Mouse (Mus musculus) lung, postnatal 0 days (tissue): ENCODE measurements around the gene Mboat7. TPM values are rescaled to one million over a fixed set of nuclear protein-coding genes. Genes with fewer than 3 reads are reported as not detected.
A peak's percentile ranks its signal among the peaks of the same experiment; 100 is the strongest.

ENCODE experiments used
- ATAC-seq: fragments of 200-750 bp; cut with Nextera tagmentation; 2 replicates; pipeline ENCODE4 v1.8.0; 2017; ENCODE audit warnings: moderate library complexity
- DNase-seq: peaks from one replicate; pipeline ENCODE4 v3.0.0-alpha.2; 2016; ENCODE audit warnings: low spot score
- H3K27ac ChIP-seq: fragments of 300-500 bp; sonication (generic); 2 replicates; pipeline ENCODE4 v1.5.1; 2014; ENCODE audit warnings: antibody characterized with exemption, mild to moderate bottlenecking, low read length, mixed read lengths
- H3K27me3 ChIP-seq: fragments of 300-500 bp; sonication (generic); replicated peaks from 2 replicates; pipeline ENCODE4 v1.6.1; 2014; ENCODE audit warnings: low read length, mixed read lengths; ENCODE audit not compliant: insufficient read depth
- H3K36me3 ChIP-seq: fragments of 300-500 bp; sonication (generic); 2 replicates; pipeline ENCODE4 v1.6.1; 2014; ENCODE audit warnings: low read length, mixed read lengths; ENCODE audit not compliant: insufficient read depth
- H3K4me1 ChIP-seq: fragments of 300-500 bp; sonication (generic); 2 replicates; pipeline ENCODE4 v1.6.1; 2014; ENCODE audit warnings: antibody characterized with exemption, low read depth, low read length, mixed read lengths; ENCODE audit not compliant: insufficient read depth
- H3K4me2 ChIP-seq: fragments of 300-500 bp; sonication (generic); replicated peaks from 2 replicates; pipeline ENCODE4 v1.6.1; 2014; ENCODE audit warnings: low read depth, mild to moderate bottlenecking, low read length, moderate library complexity, mixed read lengths
- H3K4me3 ChIP-seq: fragments of 300-500 bp; sonication (generic); 2 replicates; pipeline ENCODE4 v1.5.1; 2014; ENCODE audit warnings: low read depth, low read length
- H3K9ac ChIP-seq: fragments of 300-500 bp; sonication (generic); replicated peaks from 2 replicates; pipeline ENCODE4 v1.6.1; 2014; ENCODE audit warnings: low read depth, mild to moderate bottlenecking
- H3K9me3 ChIP-seq: fragments of 300-500 bp; sonication (generic); 2 replicates; pipeline ENCODE4 v1.6.1; 2016; ENCODE audit warnings: low read length, mixed read lengths
- CTCF ChIP-seq: IDR thresholded peaks from 2 replicates; pipeline ENCODE4 v1.5.1; 2016; ENCODE audit warnings: antibody characterized with exemption, mild to moderate bottlenecking
- EP300 ChIP-seq: IDR thresholded peaks from 2 replicates; pipeline ENCODE4 v1.6.1; 2016; ENCODE audit warnings: antibody characterized with exemption, mild to moderate bottlenecking, control low read depth
- WGBS: fragments of 180-500 bp; shearing (Covaris S2); extraction: QIAGEN DNeasy Blood & Tissue Kit; methylation state at CpG from one replicate; pipeline ENCODE4 v1.1.7; 2014; 5-methylcytosine and 5-hydroxymethylcytosine counted together
- polyA plus RNA-seq: library from polyadenylated mRNA; unstranded; fragments of >200 nt; fragmentation: Nextera tagmentation; extraction: Ambion mirVana; gene quantifications from 2 replicates; pipeline ENCODE4 v1.2.1, GENCODE M21; 2015

The Mboat7 gene
- polyA plus RNA-seq, 1 experiment from 2014 or later = 39.1 TPM

GRCm38 (mm10) chr7:3693809-3694075, 419 bp upstream of the Mboat7 start:
- Histone ChIP-seq H3K4me1 (0 out of 2 replicates have a peak, but pooled peaks cover 3% of the 10 kb centered on the region), H3K9me3 (no peaks in the 10 kb centered on the region), H3K4me2 (peak overlapping the region; percentile 96), H3K4me3 (peak overlapping the region; percentile 75), H3K9ac (peak overlapping the region; percentile 71), H3K27ac (peak overlapping the region; percentile 94), H3K27me3 (no peaks in the 10 kb centered on the region), H3K36me3 (peaks cover 5% of the 10 kb centered on the region; the same call in 1 of the 2 replicates)
- TF ChIP-seq EP300 = no peak
- no peak for DNase-seq
- WGBS = under 1% methylated on average over 18 of the region's 18 CpGs
- no peak for ATAC-seq

DNA sequence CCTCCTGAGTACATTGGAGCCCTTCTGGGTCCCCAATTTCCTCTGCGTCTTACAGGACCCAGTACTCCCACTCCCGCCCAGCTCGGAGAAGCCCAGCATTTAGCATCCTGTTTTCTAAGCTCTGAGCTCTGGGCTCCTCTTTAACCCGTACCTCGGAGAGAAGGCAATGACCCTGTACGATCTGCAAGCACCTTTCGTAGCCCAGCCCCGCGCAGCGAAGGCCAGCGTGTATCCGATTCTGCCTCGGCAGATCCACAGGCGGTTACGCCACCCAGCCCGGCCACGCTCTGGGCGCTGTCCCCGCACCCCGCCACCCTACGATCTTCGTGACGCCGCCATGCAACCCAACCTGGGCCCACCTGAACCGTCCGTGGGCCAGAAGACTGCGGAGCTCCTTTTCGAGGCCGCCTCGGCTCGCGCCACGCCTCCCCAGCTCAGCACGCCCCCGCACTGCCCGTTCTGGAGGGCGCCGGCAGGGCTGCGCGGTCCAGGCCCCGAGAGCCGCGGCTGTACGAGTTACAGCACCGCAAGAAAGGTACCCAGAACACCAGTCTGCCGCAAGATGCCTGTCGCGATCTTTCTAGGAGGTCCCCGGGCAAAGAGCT, 839 bp downstream of the Mboat7 start, which contains the start of gene Tsen34:
Gene Tsen34 (plus strand): TSS at position 482 of the 605 bp plus-strand sequence.
- no peak for ATAC-seq
- under 1% methylated on average over 46 of the region's 49 CpGs for WGBS
- DNase-seq = no peak

DNA sequence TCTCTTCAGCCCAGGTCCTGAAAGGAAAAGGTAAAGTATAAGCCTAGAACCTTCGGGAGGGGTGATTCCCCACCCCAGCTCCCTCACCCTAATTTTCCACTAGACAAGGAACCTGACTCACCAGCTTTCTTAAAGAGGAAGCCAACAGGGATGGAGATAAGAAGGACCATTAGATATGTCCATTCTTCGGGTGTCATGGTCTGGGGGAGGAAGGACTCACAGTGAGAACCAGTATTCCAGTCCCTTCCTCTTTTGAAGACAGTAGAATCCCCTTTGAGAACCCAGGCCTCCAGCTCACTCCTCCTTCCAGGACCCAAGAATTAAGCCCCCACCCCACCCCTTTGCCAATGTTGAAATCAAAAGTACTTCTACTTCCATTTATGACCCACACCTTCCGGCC, 1.4 kb downstream of the Mboat7 start:
- H3K4me3 ChIP-seq = peak overlapping the region; percentile 75
- H3K27me3 ChIP-seq = no peaks in the 10 kb centered on the region
- 0 out of 2 replicates have a peak, but pooled peaks cover 3% of the 10 kb centered on the region for H3K4me1 ChIP-seq
- H3K4me2 ChIP-seq = peak overlapping the region; percentile 96
- peak; percentile 26 for DNase-seq
- H3K9ac ChIP-seq = peak overlapping the region; percentile 79
- H3K9me3 ChIP-seq = no peaks in the 10 kb centered on the region
- peak overlapping the region; percentile 94; the same call in 1 of the 2 replicates for H3K27ac ChIP-seq
- no peak for ATAC-seq
- whole genome bisulfite sequencing = 24% methylated on average over 3 of the region's 3 CpGs
- no peak for TF ChIP-seq CTCF
- TF ChIP-seq EP300 = no peak
- no peaks in the 10 kb centered on the region for H3K36me3 ChIP-seq

More for the DNA sequence above, 839 bp downstream of the Mboat7 start, which contains the start of gene Tsen34:
- Histone ChIP-seq H3K4me2 (peak within 1 kb of the TSS; percentile 96), H3K9ac (peak within 1 kb of the TSS; percentile 79), H3K4me1 (0 out of 2 replicates have a peak, but pooled peaks cover 3% of the 10 kb centered on the region), H3K36me3 (no peaks in the 10 kb centered on the region), H3K27me3 (no peaks in the 10 kb centered on the region), H3K27ac (peak within 1 kb of the TSS; percentile 94), H3K4me3 (peak within 1 kb of the TSS; percentile 75), H3K9me3 (no peaks in the 10 kb centered on the region)
- TF ChIP-seq EP300 (no peak), CTCF (peak; percentile 33)

DNA sequence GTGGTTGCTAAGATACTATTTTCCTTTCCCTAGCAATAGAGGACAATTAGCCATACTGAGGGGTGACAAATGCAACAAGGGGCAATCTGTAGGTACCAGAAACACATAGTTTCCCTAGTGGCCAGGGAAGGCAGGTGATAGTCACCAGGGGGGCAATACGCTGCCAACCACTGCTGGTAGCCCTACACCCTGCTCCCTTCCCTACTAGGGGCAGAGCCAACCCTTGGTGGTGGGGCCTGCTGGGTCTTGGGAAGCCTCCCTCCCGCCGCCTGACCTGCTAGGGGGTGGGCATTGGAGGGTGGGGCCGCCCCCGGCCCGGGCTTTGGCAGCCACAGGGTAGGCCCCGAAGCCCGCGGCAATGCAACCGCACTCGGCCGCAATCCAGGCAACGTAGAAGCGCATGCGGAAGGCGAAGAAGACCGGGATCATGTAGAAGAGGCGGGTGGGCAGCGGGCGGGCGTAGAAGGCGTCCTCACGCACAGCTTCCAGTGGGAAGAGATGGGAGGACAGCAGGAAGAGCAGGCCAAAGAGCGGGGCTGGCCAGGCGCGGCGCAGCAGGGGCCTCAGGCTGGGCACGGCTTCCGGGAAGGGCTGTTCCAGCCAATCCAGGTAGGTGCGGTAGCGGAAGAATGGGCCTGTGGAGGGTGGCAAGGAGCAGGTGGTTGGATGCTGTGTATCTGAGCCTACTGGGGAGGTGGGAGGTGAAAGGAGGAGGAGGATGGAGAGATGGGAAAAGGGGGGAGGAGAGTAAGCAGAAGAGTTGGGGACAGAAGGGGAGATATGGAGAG, 7.7 kb downstream of the Mboat7 start:
- no peak for TF ChIP-seq EP300
- TF ChIP-seq CTCF = no peak
- Histone ChIP-seq H3K4me1 (no peaks in the 10 kb centered on the region), H3K4me2 (no peak overlapping the region), H3K4me3 (no peak overlapping the region), H3K36me3 (0 out of 2 replicates have a peak, but pooled peaks cover 5% of the 10 kb centered on the region), H3K27me3 (no peaks in the 10 kb centered on the region), H3K27ac (no peak overlapping the region), H3K9me3 (no peaks in the 10 kb centered on the region), H3K9ac (no peak overlapping the region)
- ATAC-seq (no peak), DNase-seq (no peak)
- 91% methylated on average over 29 of the region's 31 CpGs for WGBS

DNA sequence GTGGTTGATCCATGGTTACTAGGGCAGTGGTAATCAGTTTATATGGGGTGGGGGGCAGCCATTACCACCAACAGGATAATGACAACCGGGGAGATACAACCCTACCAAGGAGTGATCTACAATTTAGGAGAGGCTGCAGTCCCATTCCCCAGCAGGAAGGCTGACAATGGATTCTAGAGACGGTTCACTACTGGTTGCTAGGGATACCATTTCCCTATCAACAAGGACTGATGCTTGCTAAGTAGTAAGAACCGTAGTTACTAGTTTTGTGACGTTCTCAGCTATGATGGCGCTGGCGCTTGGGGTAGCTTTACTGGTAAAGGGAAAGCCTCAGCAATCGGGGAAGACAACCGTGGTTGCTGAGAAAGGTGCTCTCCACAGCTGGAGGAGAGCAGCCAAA, 8.6 kb downstream of the Mboat7 start:
- WGBS = 84% methylated on average over 8 of the region's 8 CpGs
- H3K27me3 ChIP-seq = no peaks in the 10 kb centered on the region
- H3K27ac ChIP-seq = no peak overlapping the region
- no peaks in the 10 kb centered on the region for H3K9me3 ChIP-seq
- DNase-seq (no peak), ATAC-seq (no peak)
- H3K4me2 ChIP-seq = no peak overlapping the region
- no peaks in the 10 kb centered on the region for H3K4me1 ChIP-seq
- H3K4me3 ChIP-seq = no peak overlapping the region
- H3K9ac ChIP-seq = no peak overlapping the region
- no peak for TF ChIP-seq EP300
- TF ChIP-seq CTCF = no peak
- H3K36me3 ChIP-seq = 0 out of 2 replicates have a peak, but pooled peaks cover 5% of the 10 kb centered on the region

DNA sequence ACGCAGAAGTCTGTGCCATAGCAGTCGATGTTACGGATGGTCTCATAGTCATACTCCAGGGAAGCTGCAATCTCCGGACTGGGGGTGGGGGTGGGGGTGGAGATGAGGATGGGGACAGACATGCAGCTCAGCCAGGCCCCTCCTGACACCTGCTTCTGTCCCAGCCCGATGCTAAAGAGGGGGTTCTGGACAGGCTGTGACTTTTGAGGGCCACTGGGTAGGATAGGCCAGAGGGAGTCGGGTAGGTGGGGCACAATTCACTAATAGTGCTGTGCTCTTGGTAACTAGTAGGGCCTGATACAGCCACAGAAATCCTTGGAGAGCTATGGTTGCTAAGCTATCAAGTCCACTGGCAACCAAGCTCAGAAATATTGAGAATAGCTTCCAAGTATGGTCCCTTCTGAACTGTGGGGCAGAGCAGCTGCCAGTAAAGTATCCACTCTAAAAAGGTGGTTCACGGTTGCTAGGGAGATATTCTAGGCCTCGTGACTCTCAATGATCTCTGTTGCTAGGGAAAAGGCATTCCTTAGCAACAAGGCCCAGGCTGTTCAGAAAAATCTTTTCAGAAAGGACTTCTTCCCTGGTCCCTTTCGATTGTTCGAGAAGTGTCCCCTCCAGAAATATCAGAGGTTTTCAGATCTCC, 9.3 kb downstream of the Mboat7 start:
- H3K4me1 ChIP-seq = no peaks in the 10 kb centered on the region
- no peak for ATAC-seq
- 0 out of 2 replicates have a peak, but pooled peaks cover 5% of the 10 kb centered on the region for H3K36me3 ChIP-seq
- TF ChIP-seq CTCF (no peak), EP300 (no peak)
- H3K4me2 ChIP-seq = no peak overlapping the region
- H3K27ac ChIP-seq = no peak overlapping the region
- no peak for DNase-seq
- no peaks in the 10 kb centered on the region for H3K27me3 ChIP-seq
- H3K9me3 ChIP-seq = no peaks in the 10 kb centered on the region
- H3K9ac ChIP-seq = no peak overlapping the region
- 72% methylated on average over 10 of the region's 10 CpGs for WGBS
- H3K4me3 ChIP-seq = no peak overlapping the region
